In the genomic region with DNA sequence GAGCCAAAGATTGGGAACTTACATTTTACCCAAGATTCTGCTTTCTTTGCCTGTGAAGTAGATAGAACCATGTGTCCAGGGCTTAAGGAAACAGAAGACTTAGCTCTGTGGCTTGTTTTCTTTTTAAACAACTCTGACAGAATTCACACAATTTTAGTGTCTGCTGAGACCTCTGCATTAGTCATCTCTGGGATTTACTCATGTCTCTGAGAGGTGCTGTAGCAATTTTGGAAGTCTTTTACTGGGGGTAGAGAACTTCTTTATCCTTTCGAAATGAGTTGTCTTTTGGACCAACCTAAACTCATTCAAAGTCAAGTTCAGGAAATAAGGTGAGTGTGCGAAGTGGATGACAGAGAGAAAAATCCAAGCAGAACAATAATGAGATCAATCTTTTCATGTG, we compare ENCODE assay signal across 19 mouse cellular contexts.
DNase-seq lines count a peak whose midpoint lies in the region; TF ChIP-seq lines count a peak whose summit lies in the region.
"Had no signal": no experiment of that assay in that cellular context is flagged by ENCODE, and none has a peak within 500 bp of the region (broad histone marks: within the 10 kb centered on the region; RNA-seq: fewer than 3 reads in every experiment).

No protein-coding gene starts in this region.

- TF ChIP-seq RAD21 in CH12.LX (IDR thresholded peaks at IDR 0.05; ENCODE audit: low read depth, low read length): no peak

- no peaks in the 10 kb centered on the region for H3K79me2 ChIP-seq in CH12.LX (replicated peaks; ENCODE audit: control insufficient read depth, extremely low read depth, insufficient read depth, poor library complexity, severe bottlenecking)

- no peaks in the 10 kb centered on the region for H3K9me3 ChIP-seq in CH12.LX (replicated peaks; ENCODE audit: low read length)
- H3K9me3 ChIP-seq: G1E had no signal

- H3K27ac ChIP-seq in CH12.LX (ENCODE audit: insufficient read depth, low read depth): no peak overlapping the region

- no peak overlapping the region for H3K4me3 ChIP-seq in CH12.LX (replicated peaks in 1 of 3; ENCODE audit: low read depth in 2 of 3, low read length in 2 of 3, poor library complexity in 1 of 3)

- peak; percentile 55 for TF ChIP-seq EP300 in CH12.LX (IDR thresholded peaks at IDR 0.05; ENCODE audit: low read length)

- H3K9ac ChIP-seq in CH12.LX (ENCODE audit: insufficient read depth, low read depth): no peak overlapping the region

- TF ChIP-seq CTCF in CH12.LX (conservative IDR thresholded peaks at IDR 0.05 in 1 of 2, IDR thresholded peaks at IDR 0.05 in 1 of 2; ENCODE audit: low read depth in 2 of 2, low read length in 2 of 2): no peak

- H3K4me1 ChIP-seq in CH12.LX (ENCODE audit: control insufficient read depth in 1 of 2, insufficient read depth in 2 of 2): no peaks in the 10 kb centered on the region

- in situ Hi-C loops in CH12.LX (cut with MboI; ENCODE audit: low pct_ligation_motif_present, low pct_unique_long_range_greater_than_20kb, low sequenced_read_pairs): no loop called here

- no peaks in the 10 kb centered on the region for H3K36me3 ChIP-seq in CH12.LX (replicated peaks in 1 of 2; ENCODE audit: control insufficient read depth in 1 of 2, insufficient read depth in 1 of 2, low read length in 1 of 2)
- H3K36me3 ChIP-seq: G1E had no signal

- peak; percentile 24 for DNase-seq in adrenal gland, adult 2 months
- DNase-seq in adrenal gland, adult 8-10 months: no peak
- peak; percentile 17 for DNase-seq in CH12.LX (ENCODE audit: extremely low read depth)
- DNase-seq in brain, adult 2 months (ENCODE audit: low read depth, low spot score): peak; percentile 26
- no peak for DNase-seq in gastrocnemius, adult 8-10 months (ENCODE audit: low spot score in 2 of 2)
- DNase-seq in layer of hippocampus, postnatal 36 days: no peak
- DNase-seq: adrenal gland, postnatal 10 days; adrenal gland, postnatal 14 days; adrenal gland, postnatal 25 days; adrenal gland, postnatal 36 days; B cell, adult 2 months; cerebellum, adult 11 months; cerebellum, adult 11-12 months; cerebellum, adult 18-20 months; cerebellum, adult 2 months; cerebellum, adult 8-10 months; cerebellum, adult 9-10 months; cerebellum, adult 9-11 months had no signal

- dilution Hi-C loops in CH12.LX (cut with MboI; ENCODE audit: extremely low pct_ligation_motif_present, extremely low pct_unique_long_range_greater_than_20kb, low sequenced_read_pairs): no loop called here

- H3K4me2 ChIP-seq in CH12.LX (ENCODE audit: insufficient read depth, low read depth, poor library complexity, severe bottlenecking): no peak overlapping the region

- TF ChIP-seq POLR2A in CH12.LX (IDR thresholded peaks at IDR 0.05; ENCODE audit: low read depth, low read length): no peak

- no peaks in the 10 kb centered on the region for H3K27me3 ChIP-seq in CH12.LX (replicated peaks)

TF ChIP-seq in CH12.LX, 34 proteins besides CTCF, POLR2A, EP300 and RAD21:
- TF ChIP-seq MAFK (IDR thresholded peaks at IDR 0.05; ENCODE audit: insufficient replicate concordance, low read length) (no peak), POLR2AphosphoS2 (IDR thresholded peaks at IDR 0.05; ENCODE audit: low read depth, low read length) (no peak), ZNF384 (IDR thresholded peaks at IDR 0.05; ENCODE audit: low read depth, low read length) (no peak), NRF1 (IDR thresholded peaks at IDR 0.05; ENCODE audit: low read depth, low read length) (no peak), ELF1 (IDR thresholded peaks at IDR 0.05; ENCODE audit: low read depth, low read length) (no peak), KAT2A (IDR thresholded peaks at IDR 0.05; ENCODE audit: insufficient replicate concordance, low read length) (no peak), ETS1 (conservative IDR thresholded peaks at IDR 0.05; ENCODE audit: low read depth, low read length) (peak; percentile 28; the same call in 1 of the 2 replicates), BHLHE40 (IDR thresholded peaks at IDR 0.05; ENCODE audit: low read depth, low read length) (peak; percentile 38; the same call in 1 of the 2 replicates), MYC (IDR thresholded peaks at IDR 0.05; ENCODE audit: low read depth, low read length) (no peak), TCF12 (IDR thresholded peaks at IDR 0.05; ENCODE audit: low read depth, low read length) (no peak), CHD2 (IDR thresholded peaks at IDR 0.05; ENCODE audit: low read length) (no peak), NELFE (IDR thresholded peaks at IDR 0.05; ENCODE audit: low read depth, low read length) (no peak), USF2 (conservative IDR thresholded peaks at IDR 0.05; ENCODE audit: low read depth, low read length) (no peak), PAX5 (IDR thresholded peaks at IDR 0.05; ENCODE audit: low read length) (no peak), JUN (IDR thresholded peaks at IDR 0.05; ENCODE audit: insufficient read depth, low read depth, low read length) (peak; percentile 32; the same call in 1 of the 2 replicates), SMC3 (IDR thresholded peaks at IDR 0.05; ENCODE audit: low read depth, low read length) (no peak), ZC3H11A (IDR thresholded peaks at IDR 0.05; ENCODE audit: low read depth, low read length) (no peak), USF1 (IDR thresholded peaks at IDR 0.05; ENCODE audit: low read depth, low read length) (no peak), IRF4 (IDR thresholded peaks at IDR 0.05; ENCODE audit: low read depth, low read length) (peak; percentile 81), MEF2A (IDR thresholded peaks at IDR 0.05; ENCODE audit: borderline replicate concordance, low read depth, low read length) (peak; percentile 35; the same call in 1 of the 2 replicates), UBTF (IDR thresholded peaks at IDR 0.05; ENCODE audit: low read depth, low read length) (no peak), HCFC1 (IDR thresholded peaks at IDR 0.05; ENCODE audit: low read depth, low read length) (no peak), GABPA (IDR thresholded peaks at IDR 0.05; ENCODE audit: insufficient replicate concordance, low read depth, low read length) (no peak), ZMIZ1 (IDR thresholded peaks at IDR 0.05; ENCODE audit: low read depth, low read length) (no peak), MXI1 (IDR thresholded peaks at IDR 0.05; ENCODE audit: low read depth, low read length) (no peak), JUND (conservative IDR thresholded peaks at IDR 0.05; ENCODE audit: low read depth, low read length) (peak; percentile 50; the same call in 1 of the 2 replicates), CHD1 (IDR thresholded peaks at IDR 0.05; ENCODE audit: low read depth, low read length) (no peak)

Comparison
In these comparisons a context has a peak if more than half of its experiments do, and no peak if none do; other contexts are left out.
1. DNase-seq: peak in adrenal gland, adult 2 months (single experiment), CH12.LX (single experiment) and brain, adult 2 months (single experiment); none in adrenal gland, adult 8-10 months (single experiment), gastrocnemius, adult 8-10 months (0 of 2) and layer of hippocampus, postnatal 36 days (0 of 2).